Mouse (Mus musculus) adrenal gland, adult 2 months (tissue): Measurements from ENCODE around the gene Zfp688. TPM values are rescaled to one million over a fixed set of nuclear protein-coding genes. Genes with fewer than 3 reads are reported as not detected.

Experiments
- polyA plus RNA-seq: library from polyadenylated mRNA; depleted of rRNA; stranded (reverse); fragments of >200 nt; gene quantifications from 2 replicates; pipeline ENCODE4 v1.2.3, GENCODE M21; 2012; rRNA removed
- total RNA-seq, 2 experiments: library from RNA; stranded (reverse); gene quantifications; 2 replicates each; pipeline ENCODE4 v1.2.3; 2021

Zfp688 gene
- total and polyA plus RNA-seq, 3 experiments: 13.3 to 30.2 (median 15.3) TPM

Other genes starting within 250 kb of the Zfp688 start
- gene Cd2bp2, start 226.0 kb downstream of the Zfp688 start, total RNA-seq: 10 to 100 TPM; 37.6 to 67.6 TPM
- 12.7 and 13.8 TPM in 2 replicates for gene Cd2bp2, start 226.0 kb downstream of the Zfp688 start, polyA plus RNA-seq
- 10 to 100 TPM; 36.0 to 43.6 TPM for gene Tbc1d10b, start 213.6 kb downstream of the Zfp688 start, total RNA-seq
- gene Tbc1d10b, start 213.6 kb downstream of the Zfp688 start, polyA plus RNA-seq: 31.5 and 35.1 TPM in 2 replicates
- 1 to 10 TPM; 2.2 to 2.3 TPM for gene Mylpf, start 213.2 kb downstream of the Zfp688 start, total RNA-seq
- gene Mylpf, start 213.2 kb downstream of the Zfp688 start, polyA plus RNA-seq: not detected in 2 replicates
- 10 to 100 TPM; 11.7 to 12.7 TPM for gene Zfp553, start 189.0 kb downstream of the Zfp688 start, total RNA-seq
- 18.3 and 20.5 TPM in 2 replicates for gene Zfp553, start 189.0 kb downstream of the Zfp688 start, polyA plus RNA-seq
- gene Sept1, start 188.9 kb downstream of the Zfp688 start, total RNA-seq: 10 to 100 TPM in 1 of 2 experiments, 1 to 10 TPM in 1; 7.1 to 11.4 TPM
- 8.6 and 10.9 TPM in 2 replicates for gene Sept1, start 188.9 kb downstream of the Zfp688 start, polyA plus RNA-seq
- 10 to 100 TPM; 27.1 to 32.4 TPM for gene Zfp771, start 177.8 kb downstream of the Zfp688 start, total RNA-seq
- gene Zfp771, start 177.8 kb downstream of the Zfp688 start, polyA plus RNA-seq: 295 and 338 TPM in 2 replicates
- gene Dctpp1, start 161.4 kb downstream of the Zfp688 start, total RNA-seq: 10 to 100 TPM; 34.7 to 37.6 TPM
- gene Dctpp1, start 161.4 kb downstream of the Zfp688 start, polyA plus RNA-seq: 45.1 and 57.1 TPM in 2 replicates
- gene Sephs2, start 148.0 kb downstream of the Zfp688 start, total RNA-seq: 100 to 1,000 TPM in 1 of 2 experiments, 10 to 100 TPM in 1; 90.0 to 118 TPM
- 41.8 and 46.5 TPM in 2 replicates for gene Sephs2, start 148.0 kb downstream of the Zfp688 start, polyA plus RNA-seq
- gene Itgal, start 125.8 kb downstream of the Zfp688 start, total RNA-seq: 1 to 10 TPM; 1.7 to 2.4 TPM
- 1.6 and 1.7 TPM in 2 replicates for gene Itgal, start 125.8 kb downstream of the Zfp688 start, polyA plus RNA-seq
- 10 to 100 TPM; 30.5 to 32.3 TPM for gene Zfp768, start 76.5 kb downstream of the Zfp688 start, total RNA-seq
- 52.5 and 54.2 TPM in 2 replicates for gene Zfp768, start 76.5 kb downstream of the Zfp688 start, polyA plus RNA-seq
- 10 to 100 TPM in 1 of 2 experiments, 1 to 10 TPM in 1; 8.0 to 11.2 TPM for gene Zfp747, start 46.0 kb downstream of the Zfp688 start, total RNA-seq
- gene Zfp747, start 46.0 kb downstream of the Zfp688 start, polyA plus RNA-seq: 4.4 and 6.7 TPM in 2 replicates
- 1 to 10 TPM; 4.4 to 6.3 TPM for gene 9130019O22Rik, start 34.9 kb downstream of the Zfp688 start, total RNA-seq
- 2.5 and 3.3 TPM in 2 replicates for gene 9130019O22Rik, start 34.9 kb downstream of the Zfp688 start, polyA plus RNA-seq
- gene E430018J23Rik, start 28.4 kb downstream of the Zfp688 start, total RNA-seq: 10 to 100 TPM in 1 of 2 experiments, 1 to 10 TPM in 1; 7.1 to 10.3 TPM
- gene E430018J23Rik, start 28.4 kb downstream of the Zfp688 start, polyA plus RNA-seq: 8.9 and 10.0 TPM in 2 replicates
- gene Zfp764, start 15.2 kb downstream of the Zfp688 start, total RNA-seq: 1 to 10 TPM; 5.0 to 8.1 TPM
- gene Zfp764, start 15.2 kb downstream of the Zfp688 start, polyA plus RNA-seq: 4.1 and 4.5 TPM in 2 replicates
- gene Zfp689, start 27.1 kb upstream of the Zfp688 start, total RNA-seq: 1 to 10 TPM; 3.9 to 4.6 TPM
- gene Zfp689, start 27.1 kb upstream of the Zfp688 start, polyA plus RNA-seq: 7.0 and 7.1 TPM in 2 replicates
- gene Prr14, start 37.5 kb upstream of the Zfp688 start, total RNA-seq: 10 to 100 TPM; 49.0 to 56.8 TPM
- 73.2 and 87.0 TPM in 2 replicates for gene Prr14, start 37.5 kb upstream of the Zfp688 start, polyA plus RNA-seq
- 10 to 100 TPM; 54.8 to 90.7 TPM for gene Fbrs, start 57.1 kb upstream of the Zfp688 start, total RNA-seq
- 46.0 and 57.8 TPM in 2 replicates for gene Fbrs, start 57.1 kb upstream of the Zfp688 start, polyA plus RNA-seq
- 10 to 100 TPM; 68.6 to 90.2 TPM for gene Srcap, start 89.9 kb upstream of the Zfp688 start, total RNA-seq
- gene Srcap, start 89.9 kb upstream of the Zfp688 start, polyA plus RNA-seq: 29.3 and 41.2 TPM in 2 replicates
- gene Gm42715, start 97.5 kb upstream of the Zfp688 start, total RNA-seq: 10 to 100 TPM; 19.1 to 19.7 TPM
- 4.0 and 6.7 TPM in 2 replicates for gene Gm42715, start 97.5 kb upstream of the Zfp688 start, polyA plus RNA-seq
- not detected for gene Tmem265, start 139.3 kb upstream of the Zfp688 start, total RNA-seq
- gene Tmem265, start 139.3 kb upstream of the Zfp688 start, polyA plus RNA-seq: 0.39 and 2.5 TPM in 2 replicates
- 10 to 100 TPM; 37.3 to 44.4 TPM for gene Phkg2, start 151.3 kb upstream of the Zfp688 start, total RNA-seq
- gene Phkg2, start 151.3 kb upstream of the Zfp688 start, polyA plus RNA-seq: 48.3 and 53.2 TPM in 2 replicates
- 10 to 100 TPM in 1 of 2 experiments, 1 to 10 TPM in 1; 7.6 to 11.4 TPM for gene Ccdc189, start 166.5 kb upstream of the Zfp688 start, total RNA-seq
- gene Ccdc189, start 166.5 kb upstream of the Zfp688 start, polyA plus RNA-seq: 4.8 and 6.1 TPM in 2 replicates
- gene Rnf40, start 166.7 kb upstream of the Zfp688 start, total RNA-seq: 10 to 100 TPM; 54.9 to 55.7 TPM
- 19.3 and 23.3 TPM in 2 replicates for gene Rnf40, start 166.7 kb upstream of the Zfp688 start, polyA plus RNA-seq
- gene Zfp629, start 193.7 kb upstream of the Zfp688 start, total RNA-seq: 10 to 100 TPM; 16.3 to 21.2 TPM
- 14.0 and 15.5 TPM in 2 replicates for gene Zfp629, start 193.7 kb upstream of the Zfp688 start, polyA plus RNA-seq